Mouse (Mus musculus) forebrain, embryonic 10.5 days (tissue): ENCODE measurements at regions not wholly inside any gene's neighbourhood (a gene's known extent, or its start where the extent isn't known, plus 50 kb on each side); places are given as distances from the start of the nearest gene placed in this dataset.

Experiments used
- DNase-seq: peaks from one replicate; pipeline ENCODE4 v3.0.0-alpha.2; 2017; ENCODE audit warnings: low spot score; ENCODE audit errors: extremely low spot score
- H3K27ac ChIP-seq: fragments of 300-500 bp; sonication (generic); 2 replicates; pipeline ENCODE4 v1.5.1; 2016; ENCODE audit warnings: mild to moderate bottlenecking
- H3K27me3 ChIP-seq: fragments of 300-500 bp; sonication (generic); 2 replicates; pipeline ENCODE4 v1.6.1; 2016; ENCODE audit warnings: mild to moderate bottlenecking; ENCODE audit not compliant: poor library complexity, severe bottlenecking
- H3K36me3 ChIP-seq: fragments of 300-500 bp; sonication (generic); replicated peaks from 2 replicates; pipeline ENCODE4 v1.6.1; 2016; ENCODE audit warnings: mild to moderate bottlenecking, moderate library complexity
- H3K4me1 ChIP-seq: fragments of 300-500 bp; sonication (generic); 2 replicates; pipeline ENCODE4 v1.6.1; 2016
- H3K4me3 ChIP-seq: fragments of 300-500 bp; sonication (generic); 2 replicates; pipeline ENCODE4 v1.5.1; 2016; ENCODE audit warnings: mild to moderate bottlenecking, moderate library complexity
- H3K9me3 ChIP-seq: fragments of 300-500 bp; sonication (generic); 2 replicates; pipeline ENCODE4 v1.6.1; 2016; ENCODE audit warnings: mild to moderate bottlenecking, moderate library complexity
- WGBS: fragments of 180-500 bp; shearing (Covaris S2); methylation state at CpG from one replicate; pipeline ENCODE4 v1.1.7; 2016; 5-methylcytosine and 5-hydroxymethylcytosine counted together

- Histone ChIP-seq H3K4me3 (no peak overlapping the region), H3K27ac (no peak overlapping the region), H3K9me3 (no peaks in the 10 kb centered on the region), H3K27me3 (no peaks in the 10 kb centered on the region), H3K36me3 (no peaks in the 10 kb centered on the region), H3K4me1 (peaks cover 19% of the 10 kb centered on the region)
- WGBS: 77% methylated on average over 6 of the region's 6 CpGs
- no peak for DNase-seq
Measured at GRCm38 (mm10) chr3:100773237-100773636, 52.0 kb upstream of the Vtcn1 start.

GRCm38 (mm10) chr3:100771363-100771762 is 53.9 kb upstream of the Vtcn1 start:
- no peaks in the 10 kb centered on the region for H3K27me3 ChIP-seq
- WGBS: 88% methylated on average over 4 of the region's 4 CpGs
- no peak overlapping the region for H3K27ac ChIP-seq
- no peak for DNase-seq
- H3K36me3 ChIP-seq: no peaks in the 10 kb centered on the region
- no peaks in the 10 kb centered on the region for H3K9me3 ChIP-seq
- no peak overlapping the region for H3K4me3 ChIP-seq
- H3K4me1 ChIP-seq: peaks cover 20% of the 10 kb centered on the region

GRCm38 (mm10) chr3:100770841-100771240 is 54.4 kb upstream of the Vtcn1 start:
- Histone ChIP-seq H3K27me3 (no peaks in the 10 kb centered on the region), H3K4me1 (peaks cover 20% of the 10 kb centered on the region), H3K27ac (no peak overlapping the region), H3K9me3 (no peaks in the 10 kb centered on the region), H3K36me3 (no peaks in the 10 kb centered on the region), H3K4me3 (no peak overlapping the region)
- no peak for DNase-seq
- 88% methylated on average over 3 of the region's 3 CpGs for WGBS

GRCm38 (mm10) chr3:100769146-100769545 is 56.1 kb upstream of the Vtcn1 start:
- 87% methylated on average over 4 of the region's 4 CpGs for WGBS
- Histone ChIP-seq H3K9me3 (no peaks in the 10 kb centered on the region), H3K27me3 (no peaks in the 10 kb centered on the region), H3K36me3 (no peaks in the 10 kb centered on the region), H3K27ac (no peak overlapping the region), H3K4me1 (peaks cover 20% of the 10 kb centered on the region), H3K4me3 (no peak overlapping the region)
- no peak for DNase-seq

- Histone ChIP-seq H3K9me3 (no peaks in the 10 kb centered on the region), H3K27me3 (no peaks in the 10 kb centered on the region), H3K4me3 (peak overlapping the region; percentile 24), H3K27ac (peak overlapping the region; percentile 73), H3K4me1 (peaks cover 20% of the 10 kb centered on the region), H3K36me3 (no peaks in the 10 kb centered on the region)
- WGBS: 28% methylated on average over 15 of the region's 15 CpGs
- DNase-seq: peak; percentile 60
Measured at GRCm38 (mm10) chr3:100768170-100768624, 57.1 kb upstream of the Vtcn1 start.

- WGBS: 89% methylated on average over 7 of the region's 7 CpGs
Measured at GRCm38 (mm10) chr3:100765323-100765722, 59.9 kb upstream of the Vtcn1 start.

GRCm38 (mm10) chr3:100762895-100763294 is 62.4 kb upstream of the Vtcn1 start:
- no peaks in the 10 kb centered on the region for H3K27me3 ChIP-seq

More at GRCm38 (mm10) chr3:100765323-100765722, 59.9 kb upstream of the Vtcn1 start:
- no peaks in the 10 kb centered on the region for H3K27me3 ChIP-seq
- H3K27ac ChIP-seq: no peak overlapping the region
- DNase-seq: no peak
- H3K36me3 ChIP-seq: no peaks in the 10 kb centered on the region
- H3K9me3 ChIP-seq: no peaks in the 10 kb centered on the region
- H3K4me3 ChIP-seq: no peak overlapping the region
- H3K4me1 ChIP-seq: peaks cover 20% of the 10 kb centered on the region

GRCm38 (mm10) chr3:100759091-100759941 is 65.9 kb upstream of the Vtcn1 start:
- Histone ChIP-seq H3K36me3 (no peaks in the 10 kb centered on the region), H3K27ac (no peak overlapping the region), H3K27me3 (no peaks in the 10 kb centered on the region), H3K4me3 (no peak overlapping the region), H3K9me3 (no peaks in the 10 kb centered on the region), H3K4me1 (peaks cover 6% of the 10 kb centered on the region)
- no peak for DNase-seq
- WGBS: 74% methylated on average over 3 of the region's 3 CpGs

More at GRCm38 (mm10) chr3:100762895-100763294, 62.4 kb upstream of the Vtcn1 start:
- peaks cover 16% of the 10 kb centered on the region for H3K4me1 ChIP-seq
- no peak overlapping the region for H3K27ac ChIP-seq
- H3K9me3 ChIP-seq: no peaks in the 10 kb centered on the region
- no peaks in the 10 kb centered on the region for H3K36me3 ChIP-seq
- H3K4me3 ChIP-seq: no peak overlapping the region
- DNase-seq: no peak

- Histone ChIP-seq H3K9me3 (no peaks in the 10 kb centered on the region), H3K27ac (no peak overlapping the region), H3K36me3 (no peaks in the 10 kb centered on the region), H3K4me3 (no peak overlapping the region), H3K4me1 (peaks cover 4% of the 10 kb centered on the region), H3K27me3 (no peaks in the 10 kb centered on the region)
- DNase-seq: no peak
- 94% methylated on average over 1 of the region's 1 CpGs for WGBS
Measured at GRCm38 (mm10) chr3:100754677-100755076, 69.4 kb upstream of the Man1a2 start.

- peaks cover 11% of the 10 kb centered on the region for H3K4me1 ChIP-seq
- no peaks in the 10 kb centered on the region for H3K36me3 ChIP-seq
- H3K9me3 ChIP-seq: no peaks in the 10 kb centered on the region
- no peak overlapping the region for H3K4me3 ChIP-seq
- no peaks in the 10 kb centered on the region for H3K27me3 ChIP-seq
- 76% methylated on average over 1 of the region's 1 CpGs for WGBS
- DNase-seq: no peak
- H3K27ac ChIP-seq: no peak overlapping the region
Measured at GRCm38 (mm10) chr3:100751211-100751610, 65.9 kb upstream of the Man1a2 start.

GRCm38 (mm10) chr3:100748727-100749126 is 63.4 kb upstream of the Man1a2 start:
- H3K27ac ChIP-seq: no peak overlapping the region
- no peaks in the 10 kb centered on the region for H3K9me3 ChIP-seq
- H3K4me3 ChIP-seq: no peak overlapping the region
- no peak for DNase-seq
- peaks cover 11% of the 10 kb centered on the region for H3K4me1 ChIP-seq
- H3K36me3 ChIP-seq: no peaks in the 10 kb centered on the region
- WGBS: 96% methylated on average over 6 of the region's 6 CpGs
- no peaks in the 10 kb centered on the region for H3K27me3 ChIP-seq

- Histone ChIP-seq H3K4me1 (peaks cover 11% of the 10 kb centered on the region), H3K27me3 (no peaks in the 10 kb centered on the region), H3K9me3 (no peaks in the 10 kb centered on the region), H3K4me3 (no peak overlapping the region), H3K27ac (no peak overlapping the region), H3K36me3 (no peaks in the 10 kb centered on the region)
- DNase-seq: no peak
- 79% methylated on average over 2 of the region's 2 CpGs for WGBS
Measured at GRCm38 (mm10) chr3:100748309-100748691, 63.0 kb upstream of the Man1a2 start.

GRCm38 (mm10) chr3:100747421-100748308 is 62.4 kb upstream of the Man1a2 start:
- H3K27me3 ChIP-seq: no peaks in the 10 kb centered on the region
- no peaks in the 10 kb centered on the region for H3K9me3 ChIP-seq
- no peak for DNase-seq
- H3K4me3 ChIP-seq: no peak overlapping the region
- no peaks in the 10 kb centered on the region for H3K36me3 ChIP-seq
- H3K4me1 ChIP-seq: peaks cover 11% of the 10 kb centered on the region
- WGBS: 50% methylated on average over 15 of the region's 15 CpGs
- H3K27ac ChIP-seq: no peak overlapping the region
